Mouse (Mus musculus) skeletal muscle tissue, adult 2 months (tissue): ENCODE measurements at regions not wholly inside any gene's neighbourhood (a gene's known extent, or its start where the extent isn't known, plus 50 kb on each side); places are given as distances from the start of the nearest gene placed in this dataset.

Experiments
- DNase-seq: peaks from one replicate; pipeline ENCODE4 v3.0.0-alpha.2; 2012; ENCODE audit warnings: low read depth, low spot score

DNA sequence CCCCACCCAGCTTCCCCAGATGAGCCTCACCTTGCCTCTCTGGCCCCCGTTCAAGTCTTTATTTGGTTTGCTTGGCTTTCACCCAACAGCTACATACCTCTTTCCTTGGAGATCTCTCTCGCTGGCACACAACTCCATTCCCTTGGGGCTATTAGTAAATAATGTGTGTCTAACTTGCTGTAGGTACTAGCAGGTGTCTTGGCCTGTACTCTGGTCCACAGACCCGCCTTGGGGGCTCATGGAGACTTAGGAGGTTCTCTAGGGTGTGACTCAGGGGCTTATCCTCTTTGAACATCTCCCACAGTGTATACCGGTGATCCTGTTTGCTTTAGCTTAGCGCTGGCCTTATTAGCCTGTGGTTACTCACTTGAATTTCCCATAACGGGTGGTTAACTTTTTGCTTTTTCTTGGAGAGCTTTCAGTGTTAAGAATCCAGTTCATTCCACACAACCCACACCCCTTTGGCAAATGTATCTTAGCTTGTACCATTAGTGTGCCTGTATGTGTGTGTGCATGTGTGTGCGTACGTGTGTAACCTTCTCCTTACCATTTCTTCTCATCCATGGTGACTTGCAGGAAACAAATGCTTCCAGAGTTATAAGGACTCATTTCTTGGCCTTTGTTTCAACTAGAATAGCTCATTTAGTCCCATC lies 67.3 kb upstream of the Map4k3 start:
- DNase-seq, result no peak

DNA sequence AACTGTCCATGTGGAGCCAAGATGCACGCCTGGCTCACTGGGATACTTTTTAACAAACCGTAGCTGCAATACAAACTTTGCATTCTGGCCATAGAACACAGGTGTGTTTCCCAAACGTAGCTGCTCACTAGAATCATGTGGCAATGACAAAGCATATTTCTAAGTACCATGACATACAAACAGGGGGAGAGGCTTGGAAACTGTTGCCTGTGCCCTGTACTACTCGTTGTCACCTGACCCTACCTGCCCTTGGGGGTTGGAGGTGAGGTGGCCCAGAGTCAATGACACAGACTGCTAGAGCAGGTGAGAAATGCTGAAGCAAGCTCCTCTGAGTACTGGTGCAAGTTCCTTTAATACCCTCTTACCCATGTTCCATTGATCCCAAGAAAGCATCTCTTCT lies 64.3 kb upstream of the Map4k3 start:
- no peak for DNase-seq

DNA sequence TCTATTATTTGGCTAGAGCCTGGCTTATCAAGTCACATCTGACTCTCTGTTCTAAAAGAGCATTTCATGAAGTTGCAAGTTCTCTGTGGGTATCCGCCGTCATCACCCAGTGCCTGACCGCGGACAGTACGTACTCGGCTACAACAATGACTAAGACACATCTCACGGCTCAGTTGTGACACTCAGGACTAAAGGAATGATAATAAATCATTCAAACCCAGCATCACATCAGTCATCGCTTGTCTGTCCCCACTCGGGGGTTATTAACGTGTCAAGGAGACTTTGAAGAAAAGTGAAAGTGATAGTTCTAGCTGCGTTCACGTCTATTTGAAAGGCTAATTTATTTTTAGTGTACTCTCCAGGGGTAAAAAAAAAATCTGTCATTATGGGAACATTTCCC lies 61.4 kb upstream of the Map4k3 start:
- no peak for DNase-seq

DNA sequence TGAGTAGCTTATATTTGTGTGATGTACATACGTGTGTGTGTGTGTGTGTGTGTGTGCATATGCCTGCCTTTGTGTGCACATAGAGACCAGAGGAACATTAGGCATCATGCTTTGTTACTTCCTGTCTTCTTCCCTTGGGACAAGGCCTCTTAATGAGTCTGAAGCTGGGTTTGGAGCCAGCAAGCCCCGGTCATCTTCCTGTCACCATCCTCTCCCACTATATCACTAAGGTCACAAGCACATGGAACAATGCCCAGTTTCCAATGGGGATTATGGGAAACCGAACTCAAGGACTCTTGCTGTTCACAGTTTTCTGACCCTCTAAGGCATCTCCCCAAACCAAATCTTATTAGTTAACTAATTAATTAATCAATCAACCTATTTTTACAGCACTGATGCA lies 60.7 kb upstream of the Map4k3 start:
- DNase-seq, result peak; percentile 49

DNA sequence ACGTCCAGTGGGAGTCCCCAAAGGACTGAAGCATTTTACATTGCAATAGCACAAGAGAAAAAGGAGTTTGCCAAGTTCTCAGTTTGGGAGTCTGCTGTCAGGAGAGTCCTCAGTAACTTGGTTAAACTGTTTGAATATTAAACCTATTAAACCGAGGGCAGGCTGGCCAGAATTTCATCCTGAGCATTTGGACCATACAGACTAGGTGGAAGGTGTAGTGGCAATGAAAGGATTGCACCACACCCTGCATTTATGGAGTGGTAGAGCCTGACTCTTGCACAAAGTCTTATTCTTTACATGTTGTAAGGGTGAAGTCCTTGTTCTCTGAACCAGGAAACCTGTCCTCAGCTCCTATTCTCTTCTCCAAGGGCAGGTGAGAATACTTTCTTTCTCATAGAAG lies 58.6 kb upstream of the Map4k3 start:
- DNase-seq, result no peak

DNA sequence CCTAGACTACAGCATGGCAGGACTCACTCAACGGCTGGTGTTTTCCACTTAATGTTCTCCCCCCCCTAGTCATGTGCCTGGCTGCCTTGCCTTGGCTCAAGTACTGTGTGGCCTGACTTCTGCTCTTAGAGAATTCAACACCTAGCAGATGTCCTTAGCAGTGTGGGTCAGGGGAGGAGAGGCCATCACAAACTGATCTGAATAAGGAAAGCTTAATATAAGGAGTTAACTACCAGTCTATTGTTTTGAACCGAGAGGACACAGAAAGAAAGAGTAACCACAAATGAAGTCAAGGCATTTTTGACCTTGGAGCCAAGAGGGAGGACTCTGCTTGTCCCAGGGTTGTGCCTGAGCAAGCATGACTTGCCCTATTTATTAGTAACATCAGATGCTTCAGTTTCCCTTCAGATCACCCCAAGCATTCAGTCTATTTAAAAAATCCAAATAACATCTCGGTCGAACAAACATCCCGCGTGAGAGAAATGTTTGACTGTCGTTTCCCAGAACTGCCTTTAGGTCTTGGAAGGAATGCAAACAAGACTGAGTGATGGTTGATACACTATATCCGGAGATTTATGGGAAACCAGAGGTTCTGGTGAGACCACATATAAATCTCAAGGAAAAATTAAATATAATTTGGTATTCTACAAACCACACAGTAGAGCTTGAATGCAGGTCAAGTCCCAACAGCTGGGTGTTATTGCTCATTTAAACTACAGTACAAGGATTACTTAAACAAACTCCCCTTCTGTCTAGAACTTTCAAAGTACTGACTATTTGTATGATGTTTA lies 58.0 kb upstream of the Map4k3 start:
- no peak for DNase-seq

DNA sequence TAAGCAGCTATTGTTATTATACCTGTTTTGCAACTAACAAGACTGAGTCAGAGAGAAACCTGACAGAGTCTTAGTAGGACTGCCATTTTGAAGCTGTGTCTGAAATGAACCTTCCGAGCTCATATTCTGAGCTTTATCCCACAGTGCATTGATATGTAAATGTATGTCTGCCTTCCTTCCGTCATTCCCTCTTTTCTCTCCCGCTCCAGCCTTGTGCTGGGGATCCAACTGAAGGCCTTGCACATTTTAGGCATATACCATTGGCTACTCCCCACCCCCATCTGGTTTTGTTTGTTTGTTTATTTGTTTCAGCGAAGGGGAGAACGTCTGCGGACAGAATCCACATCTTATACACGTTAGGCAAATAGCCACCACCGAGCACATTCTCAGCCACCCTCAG lies 57.2 kb upstream of the Map4k3 start:
- DNase-seq, result no peak

DNA sequence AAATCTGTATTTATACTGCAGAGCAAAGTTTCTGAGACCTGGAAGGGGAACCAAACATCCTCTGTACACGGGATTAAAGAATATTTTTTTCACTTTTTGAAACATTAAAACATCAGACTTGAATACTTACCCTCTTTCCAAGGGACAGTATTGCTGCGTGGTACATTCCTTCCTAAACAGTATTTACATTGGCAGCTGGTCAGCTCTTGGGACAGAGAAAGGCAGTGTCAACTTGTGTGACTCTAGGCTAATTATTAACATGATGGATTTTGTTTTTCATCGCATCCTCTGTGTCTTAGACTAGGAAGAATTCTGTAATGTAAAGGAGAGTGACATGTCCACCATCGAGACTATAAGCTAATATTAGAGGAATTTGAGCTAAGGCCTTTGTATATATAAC lies 56.8 kb upstream of the Map4k3 start:
- no peak for DNase-seq

DNA sequence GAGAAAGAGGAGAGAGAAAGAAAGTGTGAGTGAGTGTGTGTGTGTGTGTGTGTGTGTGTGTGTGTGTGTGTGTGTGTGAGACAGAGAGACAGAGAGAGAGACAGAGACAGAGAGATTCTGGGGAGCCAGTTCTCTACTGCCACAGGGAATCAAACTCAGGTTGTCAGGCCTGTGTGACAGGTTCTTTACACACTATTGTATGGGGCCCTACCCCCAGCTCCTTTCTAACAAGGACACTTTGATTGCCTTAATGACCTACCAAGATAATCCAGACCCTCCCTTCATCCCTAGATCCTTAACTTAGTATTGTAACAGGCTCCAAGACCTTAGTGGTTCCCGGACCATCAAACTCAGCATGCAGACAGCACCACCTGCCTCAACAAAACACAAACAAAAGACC lies 53.9 kb upstream of the Map4k3 start:
- DNase-seq, result no peak

DNA sequence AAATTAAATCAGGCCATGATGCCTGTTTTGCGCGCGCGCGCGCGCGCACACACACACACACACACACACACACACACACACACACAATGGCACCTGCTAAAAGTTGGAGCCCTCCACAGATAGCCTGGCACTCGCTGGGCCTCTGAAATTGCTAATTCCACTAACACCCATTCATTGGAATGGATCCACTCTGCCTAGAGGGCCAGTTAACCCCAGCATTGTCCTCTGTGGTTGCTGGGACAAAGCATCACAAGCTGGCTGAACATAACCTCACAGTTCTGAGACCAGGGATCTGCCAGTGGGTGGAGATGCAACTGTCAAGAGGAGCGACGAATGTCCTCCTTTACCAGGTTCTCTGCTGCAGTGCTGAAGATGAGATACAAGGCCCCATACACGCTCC lies 53.3 kb upstream of the Map4k3 start:
- DNase-seq, result no peak

DNA sequence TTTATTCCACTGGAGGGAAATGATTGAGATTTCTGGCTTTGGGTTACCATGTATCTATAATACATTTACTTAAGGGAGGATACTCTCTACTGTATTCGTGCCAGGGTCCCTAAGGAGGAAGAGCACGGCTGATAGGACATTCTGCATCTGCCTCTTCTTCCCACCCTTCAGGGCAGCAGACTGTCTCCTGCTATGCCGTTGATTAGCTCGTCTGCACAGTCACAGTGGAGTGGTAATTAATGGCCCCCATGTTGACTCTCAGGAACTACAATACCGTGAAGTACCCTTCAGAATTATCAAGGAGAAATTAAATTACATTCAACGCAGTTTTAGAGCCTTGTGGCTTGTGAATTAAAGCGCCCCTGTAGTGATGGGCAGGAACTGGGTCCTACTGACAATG lies 52.0 kb upstream of the Map4k3 start:
- no peak for DNase-seq

DNA sequence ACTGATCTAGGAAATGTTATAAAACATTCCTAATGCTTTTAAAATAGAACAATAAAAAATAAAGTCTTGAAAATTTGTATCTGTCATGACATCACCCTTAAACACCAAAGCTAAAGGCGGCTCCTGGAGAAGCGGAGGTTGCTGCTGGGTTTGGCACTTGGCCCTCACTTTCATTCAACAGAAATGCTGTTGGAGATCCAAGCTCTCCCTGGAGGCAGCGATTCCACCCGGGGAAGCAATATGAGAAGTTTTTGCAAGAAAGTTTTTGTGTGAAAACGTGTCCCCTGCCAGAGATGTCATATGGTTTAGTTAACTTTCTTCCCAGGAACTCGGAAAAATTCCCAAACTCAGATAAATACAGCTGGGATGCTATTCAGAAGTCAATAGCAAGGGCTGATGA lies 51.5 kb upstream of the Map4k3 start:
- DNase-seq, result peak; percentile 73
